Mouse (Mus musculus): Measurements from ENCODE around the gene Atp6v1g2.

DNA sequence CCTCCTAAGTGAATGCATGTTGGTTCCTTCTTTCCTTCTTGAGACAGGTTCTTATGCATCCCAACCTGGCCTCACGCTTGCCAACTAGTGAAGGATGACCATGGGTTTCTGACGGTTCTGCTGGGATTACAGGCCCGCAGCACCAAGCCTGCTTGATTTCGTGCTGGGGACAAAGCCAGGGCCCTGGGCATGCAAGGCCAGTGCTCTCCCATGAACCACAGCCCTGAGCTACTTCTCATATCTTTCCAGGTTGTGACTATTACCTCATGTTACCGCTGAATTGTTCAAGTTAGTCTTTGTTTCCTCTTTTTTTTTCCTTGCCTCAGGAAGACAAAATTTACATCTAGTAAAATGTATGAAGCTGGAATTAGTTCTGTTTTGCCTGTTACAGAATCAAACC lies 40.5 kb upstream of the Atp6v1g2 start:
- TF ChIP-seq CTCF (IDR thresholded peaks at IDR 0.05; ENCODE audit: low read depth) (no peak), EP300 (optimal IDR thresholded peaks at IDR 0.05) (no peak)

Data from stomach, postnatal 0 days (tissue).